In genomic region chr9:106205713-106206290, GRCm38 (mm10) we compare ENCODE assay signal across 18 mouse cellular contexts. TPM values are rescaled to one million over a fixed set of nuclear protein-coding genes. Genes with fewer than 3 reads are reported as not detected.
DNase-seq lines count a peak whose midpoint lies in the region; ATAC-seq and TF ChIP-seq lines count a peak whose summit lies in the region.
"Had no signal": no experiment of that assay in that cellular context is flagged by ENCODE, and none has a peak within 500 bp of the region (broad histone marks: within the 10 kb centered on the region; RNA-seq: fewer than 3 reads in every experiment).

No protein-coding gene starts in this region.

- H3K4me1 ChIP-seq in cerebellum, adult 2 months (ENCODE audit: control insufficient read depth, insufficient read depth, low read length): peaks cover 39% of the 10 kb centered on the region
- peaks cover 45% of the 10 kb centered on the region for H3K4me1 ChIP-seq in heart, embryonic 13.5 days
- H3K4me1 ChIP-seq in forebrain, embryonic 11.5 days (replicated peaks; ENCODE audit: control insufficient read depth, insufficient read depth, low read length): no peaks in the 10 kb centered on the region; the same call in 1 of the 2 replicates

- no peak for TF ChIP-seq CTCF in cerebellum, adult 2 months (IDR thresholded peaks at IDR 0.05; ENCODE audit: borderline replicate concordance, insufficient read depth, low read depth, low read length)

- no peak overlapping the region for H3K9ac ChIP-seq in heart, embryonic 13.5 days
- H3K9ac ChIP-seq in forebrain, embryonic 11.5 days (ENCODE audit: low read length): no peak overlapping the region
- H3K9ac ChIP-seq: hindbrain, embryonic 12.5 days; lung, embryonic 14.5 days; neural tube, embryonic 12.5 days had no signal

- H3K4me2 ChIP-seq in heart, embryonic 13.5 days: no peak overlapping the region
- no peak overlapping the region for H3K4me2 ChIP-seq in forebrain, embryonic 11.5 days (ENCODE audit: low read depth, low read length, severe bottlenecking)
- H3K4me2 ChIP-seq: hindbrain, embryonic 12.5 days; lung, embryonic 14.5 days had no signal

- no peak overlapping the region for H3K27ac ChIP-seq in cerebellum, adult 2 months (ENCODE audit: insufficient read depth, low read length)
- peak overlapping the region; percentile 51 for H3K27ac ChIP-seq in heart, embryonic 13.5 days (replicated peaks)
- no peak overlapping the region for H3K27ac ChIP-seq in forebrain, embryonic 11.5 days (ENCODE audit: low read depth, low read length)
- H3K27ac ChIP-seq: embryonic facial prominence, embryonic 10.5 days; hindbrain, embryonic 12.5 days; kidney, postnatal 0 days; neural tube, embryonic 12.5 days had no signal

- 59% methylated on average over 7 of the region's 7 CpGs for WGBS in cerebellum, adult 2 months
- WGBS in heart, embryonic 13.5 days: 72% methylated on average over 7 of the region's 7 CpGs
- 87% methylated on average over 7 of the region's 7 CpGs for WGBS in forebrain, embryonic 11.5 days

- no peak for TF ChIP-seq POLR2A in cerebellum, adult 2 months (IDR thresholded peaks at IDR 0.05; ENCODE audit: borderline replicate concordance, insufficient read depth, low read length)

- no peak for ATAC-seq in heart, embryonic 13.5 days (ENCODE audit: extremely low read depth, insufficient number of reproducible peaks, low FRiP score, low TSS enrichment)
- no peak for ATAC-seq in forebrain, embryonic 11.5 days (replicated peaks; ENCODE audit: low FRiP score)
- ATAC-seq: intestine, postnatal 0 days; midbrain, embryonic 16.5 days had no signal

- no peaks in the 10 kb centered on the region for H3K27me3 ChIP-seq in cerebellum, adult 2 months (ENCODE audit: control insufficient read depth, insufficient read depth, low read length)
- no peaks in the 10 kb centered on the region for H3K27me3 ChIP-seq in heart, embryonic 13.5 days (replicated peaks)
- H3K27me3 ChIP-seq in forebrain, embryonic 11.5 days (ENCODE audit: control insufficient read depth, insufficient read depth, low read length): no peaks in the 10 kb centered on the region
- H3K27me3 ChIP-seq: hindbrain, embryonic 12.5 days; neural tube, embryonic 12.5 days had no signal

- peaks cover 26% of the 10 kb centered on the region for H3K36me3 ChIP-seq in heart, embryonic 13.5 days
- no peaks in the 10 kb centered on the region for H3K36me3 ChIP-seq in forebrain, embryonic 11.5 days (ENCODE audit: control insufficient read depth, insufficient read depth, low read length)
- H3K36me3 ChIP-seq: hindbrain, embryonic 12.5 days; neural tube, embryonic 12.5 days had no signal

- no peaks in the 10 kb centered on the region for H3K9me3 ChIP-seq in heart, embryonic 13.5 days
- H3K9me3 ChIP-seq in forebrain, embryonic 11.5 days (ENCODE audit: control insufficient read depth, low read length): no peaks in the 10 kb centered on the region
- H3K9me3 ChIP-seq: embryonic facial prominence, embryonic 10.5 days; G1E; hindbrain, embryonic 12.5 days; neural tube, embryonic 12.5 days had no signal

- DNase-seq in cerebellum, adult 2 months: peak; percentile 33 to 68
- no peak for DNase-seq in cerebellum, postnatal 4 days (ENCODE audit: low spot score in 2 of 2)
- DNase-seq in heart, adult 8-10 months (ENCODE audit: low spot score): no peak
- peak; percentile 61 for DNase-seq in 3T3-L1 (ENCODE audit: low read depth, low spot score)
- DNase-seq in adrenal gland, postnatal 14 days: peak; percentile 74
- DNase-seq in T-cell, adult 2 months (ENCODE audit: low spot score): no peak
- DNase-seq in forebrain, embryonic 11.5 days (ENCODE audit: low spot score): no peak
- DNase-seq: B cell, adult 2 months; lung, embryonic 14.5 days; right cerebral cortex, postnatal 25 days had no signal

- no peak overlapping the region for H3K4me3 ChIP-seq in cerebellum, adult 2 months (replicated peaks; ENCODE audit: insufficient read depth, low read depth, low read length)
- no peak overlapping the region for H3K4me3 ChIP-seq in heart, embryonic 13.5 days
- H3K4me3 ChIP-seq in forebrain, embryonic 11.5 days (ENCODE audit: low read depth, low read length): no peak overlapping the region
- H3K4me3 ChIP-seq: hindbrain, embryonic 12.5 days; neural tube, embryonic 12.5 days had no signal

RNA-seq across cellular contexts. Expression of gene Twf2, which starts 2.9 kb away (rescaled TPM):
- 54.7 and 59.1 TPM in 2 replicates for polyA plus RNA-seq in cerebellum, adult 2 months (2012; rRNA removed)
- 43.3 and 46.9 TPM in 2 replicates for polyA plus RNA-seq in heart, embryonic 13.5 days (2015; fragmentation: Nextera tagmentation; extraction: Ambion mirVana)
- 100 to 1,000 TPM; 188 to 245 (median 236) TPM for total RNA-seq in heart, adult 8-10 months (2022)
- total RNA-seq in adrenal gland, postnatal 14 days (2021): 43.6 and 54.3 TPM in 2 replicates
- 61.3 and 65.5 TPM in 2 replicates for polyA plus RNA-seq in forebrain, embryonic 11.5 days (2014; fragmentation: Nextera tagmentation; extraction: Ambion mirVana)

RNA-seq across cellular contexts. Expression of gene Ppm1m, which starts 6.3 kb away (rescaled TPM):
- 36.0 and 38.9 TPM in 2 replicates for polyA plus RNA-seq in cerebellum, adult 2 months (2012; rRNA removed)
- 26.7 and 29.0 TPM in 2 replicates for polyA plus RNA-seq in heart, embryonic 13.5 days (2015; fragmentation: Nextera tagmentation; extraction: Ambion mirVana)
- 10 to 100 TPM in 3 of 4 experiments, 1 to 10 TPM in 1; 9.4 to 12.8 (median 12.3) TPM for total RNA-seq in heart, adult 8-10 months (2022)
- total RNA-seq in adrenal gland, postnatal 14 days (2021): 133 and 136 TPM in 2 replicates
- 37.5 and 40.9 TPM in 2 replicates for polyA plus RNA-seq in forebrain, embryonic 11.5 days (2014; fragmentation: Nextera tagmentation; extraction: Ambion mirVana)

RNA-seq across cellular contexts. Expression of gene Tlr9, which starts 16.6 kb away (rescaled TPM):
- 0.31 and 0.57 TPM in 2 replicates for polyA plus RNA-seq in cerebellum, adult 2 months (2012; rRNA removed)
- not detected in 2 replicates for polyA plus RNA-seq in heart, embryonic 13.5 days (2015; fragmentation: Nextera tagmentation; extraction: Ambion mirVana)
- under 1 TPM; 0.33 to 0.57 (median 0.42) TPM for total RNA-seq in heart, adult 8-10 months (2022)
- 1.3 and 3.8 TPM in 2 replicates for total RNA-seq in adrenal gland, postnatal 14 days (2021)
- not detected in 2 replicates for polyA plus RNA-seq in forebrain, embryonic 11.5 days (2014; fragmentation: Nextera tagmentation; extraction: Ambion mirVana)
- polyA plus RNA-seq: embryonic facial prominence, embryonic 10.5 days; G1E; midbrain, embryonic 16.5 days; neural tube, embryonic 12.5 days had no signal

RNA-seq across cellular contexts. Expression of gene Wdr82, which starts 35.1 kb away (rescaled TPM):
- polyA plus RNA-seq in cerebellum, adult 2 months (2012; rRNA removed): 137 and 140 TPM in 2 replicates
- polyA plus RNA-seq in heart, embryonic 13.5 days (2015; fragmentation: Nextera tagmentation; extraction: Ambion mirVana): 16.0 and 18.1 TPM in 2 replicates
- 10 to 100 TPM; 29.6 to 38.5 (median 34.0) TPM for total RNA-seq in heart, adult 8-10 months (2022)
- 83.9 and 84.7 TPM in 2 replicates for total RNA-seq in adrenal gland, postnatal 14 days (2021)
- 33.5 and 34.6 TPM in 2 replicates for polyA plus RNA-seq in forebrain, embryonic 11.5 days (2014; fragmentation: Nextera tagmentation; extraction: Ambion mirVana)

RNA-seq across cellular contexts. Expression of gene Alas1, which starts 42.7 kb away (rescaled TPM):
- polyA plus RNA-seq in cerebellum, adult 2 months (2012; rRNA removed): 117 and 134 TPM in 2 replicates
- 131 and 145 TPM in 2 replicates for polyA plus RNA-seq in heart, embryonic 13.5 days (2015; fragmentation: Nextera tagmentation; extraction: Ambion mirVana)
- total RNA-seq in heart, adult 8-10 months (2022): 100 to 1,000 TPM; 335 to 477 (median 407) TPM
- total RNA-seq in adrenal gland, postnatal 14 days (2021): 1,325 and 1,932 TPM in 2 replicates
- 81.9 and 89.2 TPM in 2 replicates for polyA plus RNA-seq in forebrain, embryonic 11.5 days (2014; fragmentation: Nextera tagmentation; extraction: Ambion mirVana)

Comparison
In these comparisons a context has a peak if more than half of its experiments do, and no peak if none do; other contexts are left out.
1. DNase-seq: peak in cerebellum, adult 2 months (2 of 2), 3T3-L1 (single experiment) and adrenal gland, postnatal 14 days (single experiment); none in cerebellum, postnatal 4 days (0 of 2), heart, adult 8-10 months (single experiment), T-cell, adult 2 months (single experiment) and forebrain, embryonic 11.5 days (single experiment).